Mouse (Mus musculus) heart, embryonic 14.5 days (tissue): ENCODE measurements around the gene Mex3a. TPM values are rescaled to one million over a fixed set of nuclear protein-coding genes. Genes with fewer than 3 reads are reported as not detected.

Source experiments
- ATAC-seq: fragments of 200-750 bp; cut with Nextera tagmentation; 2 replicates; pipeline ENCODE4 v1.8.0; 2017; ENCODE audit warnings: low read depth, moderate TSS enrichment; ENCODE audit not compliant: insufficient number of reproducible peaks, insufficient read depth, low FRiP score
- H3K27ac ChIP-seq, 2 experiments: fragments of 200-500 bp in 1 of 2; fragments of 300-500 bp in 1 of 2; sonication (generic) in 1 of 2; replicated peaks in 1 of 2; 2 replicates each; pipeline ENCODE4 v1.5.1; 2012 to 2014; ENCODE audit warnings: low read depth in 2 of 2, low read length in 2 of 2, control low read depth in 1 of 2, mild to moderate bottlenecking in 1 of 2, mixed read lengths in 1 of 2; ENCODE audit not compliant: control insufficient read depth in 1 of 2, insufficient read depth in 1 of 2
- H3K27me3 ChIP-seq: fragments of 300-500 bp; sonication (generic); 2 replicates; pipeline ENCODE4 v1.6.1; 2014; ENCODE audit warnings: mild to moderate bottlenecking, low read length, control low read depth; ENCODE audit not compliant: control insufficient read depth, insufficient read depth
- H3K36me3 ChIP-seq: fragments of 300-500 bp; sonication (generic); 2 replicates; pipeline ENCODE4 v1.6.1; 2014; ENCODE audit warnings: mild to moderate bottlenecking, control low read depth, low read length, mixed read lengths; ENCODE audit not compliant: control insufficient read depth, insufficient read depth
- H3K4me1 ChIP-seq, 2 experiments: fragments of 200-500 bp in 1 of 2; fragments of 300-500 bp in 1 of 2; sonication (generic) in 1 of 2; 2 replicates each; pipeline ENCODE4 v1.6.1; 2012 to 2014; ENCODE audit warnings: low read length in 2 of 2, control low read depth in 1 of 2, mixed read lengths in 1 of 2; ENCODE audit not compliant: control insufficient read depth in 2 of 2, insufficient read depth in 2 of 2
- H3K4me2 ChIP-seq: fragments of 300-500 bp; sonication (generic); 2 replicates; pipeline ENCODE4 v1.6.1; 2014; ENCODE audit warnings: mild to moderate bottlenecking, low read length
- H3K4me3 ChIP-seq, 2 experiments: fragments of 200-500 bp in 1 of 2; fragments of 300-500 bp in 1 of 2; sonication (generic) in 1 of 2; 2 replicates each; pipeline ENCODE4 v1.5.1; 2012 to 2014; ENCODE audit warnings: low read length in 2 of 2, mild to moderate bottlenecking in 2 of 2, control low read depth in 1 of 2, low read depth in 1 of 2, moderate library complexity in 1 of 2; ENCODE audit not compliant: control insufficient read depth in 1 of 2, insufficient read depth in 1 of 2
- H3K9ac ChIP-seq: fragments of 300-500 bp; sonication (generic); 2 replicates; pipeline ENCODE4 v1.6.1; 2014; ENCODE audit warnings: mild to moderate bottlenecking, low read length
- H3K9me3 ChIP-seq: fragments of 300-500 bp; sonication (generic); 2 replicates; pipeline ENCODE4 v1.6.1; 2016; ENCODE audit warnings: low read length, control low read depth; ENCODE audit not compliant: control insufficient read depth
- WGBS: fragments of 180-500 bp; shearing (Covaris S2); extraction: QIAGEN DNeasy Blood & Tissue Kit; methylation state at CpG from one replicate; pipeline ENCODE4 v1.1.7; 2014; 5-methylcytosine and 5-hydroxymethylcytosine counted together
- polyA plus RNA-seq: library from polyadenylated mRNA; unstranded; fragments of >200 nt; fragmentation: Nextera tagmentation; extraction: Ambion mirVana; gene quantifications from 2 replicates; pipeline ENCODE4 v1.2.1, GENCODE M21; 2014

Gene Mex3a
- polyA plus RNA-seq, 1 experiment from 2014 or later, result 11.0 TPM

GRCm38 (mm10) chr3:88513546-88514115 lies 18.6 kb upstream of the Mex3a start:
- Histone ChIP-seq H3K4me3 (no peak overlapping the region), H3K4me2 (no peak overlapping the region)

GRCm38 (mm10) chr3:88514231-88515094 lies 17.7 kb upstream of the Mex3a start:
- H3K27ac ChIP-seq, result no peak overlapping the region
- 69% methylated on average over 10 of the region's 10 CpGs for WGBS
- H3K36me3 ChIP-seq, result no peaks in the 10 kb centered on the region
- no peak for ATAC-seq
- H3K9ac ChIP-seq, result no peak overlapping the region
- H3K4me2 ChIP-seq, result no peak overlapping the region
- no peak overlapping the region for H3K4me3 ChIP-seq
- no peaks in the 10 kb centered on the region for H3K27me3 ChIP-seq
- peaks cover 29 to 37% of the 10 kb centered on the region in 2 experiments for H3K4me1 ChIP-seq
- no peaks in the 10 kb centered on the region for H3K9me3 ChIP-seq

More at GRCm38 (mm10) chr3:88513546-88514115, 18.6 kb upstream of the Mex3a start:
- Histone ChIP-seq H3K27me3 (no peaks in the 10 kb centered on the region), H3K9me3 (no peaks in the 10 kb centered on the region), H3K4me1 (peaks cover 32 to 41% of the 10 kb centered on the region in 2 experiments), H3K9ac (no peak overlapping the region), H3K27ac (no peak overlapping the region), H3K36me3 (no peaks in the 10 kb centered on the region)
- 71% methylated on average over 7 of the region's 7 CpGs for WGBS
- no peak for ATAC-seq

- Histone ChIP-seq H3K4me2 (no peak overlapping the region), H3K27ac (no peak overlapping the region), H3K9me3 (no peaks in the 10 kb centered on the region), H3K4me1 (peaks cover 26 to 34% of the 10 kb centered on the region in 2 experiments), H3K9ac (no peak overlapping the region), H3K4me3 (no peak overlapping the region), H3K36me3 (no peaks in the 10 kb centered on the region), H3K27me3 (no peaks in the 10 kb centered on the region)
- no peak for ATAC-seq
- 100% methylated on average over 2 of the region's 2 CpGs for WGBS
Measured at GRCm38 (mm10) chr3:88515095-88515386, 17.2 kb upstream of the Mex3a start.

- Histone ChIP-seq H3K36me3 (no peaks in the 10 kb centered on the region), H3K4me1 (peaks cover 18 to 25% of the 10 kb centered on the region in 2 experiments), H3K9me3 (no peaks in the 10 kb centered on the region), H3K27me3 (no peaks in the 10 kb centered on the region), H3K4me2 (no peak overlapping the region), H3K4me3 (no peak overlapping the region), H3K27ac (no peak overlapping the region), H3K9ac (no peak overlapping the region)
- no peak for ATAC-seq
- 79% methylated on average over 2 of the region's 2 CpGs for WGBS
Measured at GRCm38 (mm10) chr3:88516407-88516806, 15.8 kb upstream of the Mex3a start.

- ATAC-seq, result no peak
Measured at GRCm38 (mm10) chr3:88518411-88518810, 13.8 kb upstream of the Mex3a start.

GRCm38 (mm10) chr3:88520078-88520477 lies 12.1 kb upstream of the Mex3a start:
- H3K36me3 ChIP-seq, result peaks cover 3% of the 10 kb centered on the region; the same call in 1 of the 2 replicates
- H3K9ac ChIP-seq, result no peak overlapping the region
- no peaks in the 10 kb centered on the region for H3K4me1 ChIP-seq
- H3K4me3 ChIP-seq, result no peak overlapping the region
- WGBS, result 64% methylated on average over 2 of the region's 2 CpGs
- H3K27ac ChIP-seq, result no peak overlapping the region
- no peak for ATAC-seq
- H3K9me3 ChIP-seq, result no peaks in the 10 kb centered on the region
- no peak overlapping the region for H3K4me2 ChIP-seq
- no peaks in the 10 kb centered on the region for H3K27me3 ChIP-seq

More at GRCm38 (mm10) chr3:88518411-88518810, 13.8 kb upstream of the Mex3a start:
- WGBS, result 89% methylated on average over 4 of the region's 4 CpGs
- Histone ChIP-seq H3K36me3 (no peaks in the 10 kb centered on the region), H3K27me3 (no peaks in the 10 kb centered on the region), H3K4me3 (no peak overlapping the region), H3K4me1 (peaks cover 3 to 6% of the 10 kb centered on the region in 2 experiments), H3K4me2 (no peak overlapping the region), H3K27ac (no peak overlapping the region), H3K9me3 (no peaks in the 10 kb centered on the region), H3K9ac (no peak overlapping the region)

- WGBS, result 90% methylated on average over 6 of the region's 6 CpGs
Measured at GRCm38 (mm10) chr3:88521156-88521555, 11.0 kb upstream of the Mex3a start.

More at GRCm38 (mm10) chr3:88521156-88521555, 11.0 kb upstream of the Mex3a start:
- Histone ChIP-seq H3K36me3 (peaks cover 4% of the 10 kb centered on the region; the same call in 1 of the 2 replicates), H3K9ac (no peak overlapping the region), H3K4me2 (no peak overlapping the region), H3K4me1 (peaks cover 2 to 6% of the 10 kb centered on the region in 2 experiments; a peak in 3 of 4 replicates), H3K4me3 (no peak overlapping the region), H3K9me3 (no peaks in the 10 kb centered on the region), H3K27me3 (no peaks in the 10 kb centered on the region), H3K27ac (no peak overlapping the region)
- no peak for ATAC-seq
